Mouse (Mus musculus) kidney, adult 2 months (tissue): ENCODE data around the gene Nup205. TPM values are rescaled to one million over a fixed set of nuclear protein-coding genes. Genes with fewer than 3 reads are reported as not detected.

ENCODE experiments used
- DNase-seq: peaks from one replicate; pipeline ENCODE4 v3.0.0; 2021
- H3K27ac ChIP-seq: fragments of 200-500 bp; 2 replicates; pipeline ENCODE4 v1.5.1; 2012; ENCODE audit warnings: low read depth, low read length, control low read depth, inconsistent platforms; ENCODE audit not compliant: insufficient read depth
- H3K27me3 ChIP-seq: fragments of 200-500 bp; replicated peaks from 2 replicates; pipeline ENCODE4 v1.6.1; 2012; ENCODE audit warnings: mild to moderate bottlenecking, moderate library complexity, low read length, inconsistent platforms; ENCODE audit not compliant: control insufficient read depth, insufficient read depth
- H3K36me3 ChIP-seq: fragments of 200-500 bp; 2 replicates; pipeline ENCODE4 v1.6.1; 2012; ENCODE audit warnings: mild to moderate bottlenecking, moderate library complexity, low read length, inconsistent platforms; ENCODE audit not compliant: control insufficient read depth, insufficient read depth
- H3K4me1 ChIP-seq: fragments of 200-500 bp; 2 replicates; pipeline ENCODE4 v1.6.1; 2011; ENCODE audit warnings: low read length; ENCODE audit not compliant: control insufficient read depth, insufficient read depth
- H3K4me3 ChIP-seq: fragments of 200-500 bp; 2 replicates; pipeline ENCODE4 v1.5.1; 2011; ENCODE audit warnings: mild to moderate bottlenecking, low read depth, low read length, control low read depth; ENCODE audit not compliant: insufficient read depth
- CTCF ChIP-seq: fragments of 200-500 bp; conservative IDR thresholded peaks from 2 replicates; pipeline ENCODE4 v1.5.1; 2011; ENCODE audit warnings: low read depth, mild to moderate bottlenecking, control low read depth, low read length, moderate library complexity, mixed read lengths; ENCODE audit not compliant: insufficient read depth, insufficient read length
- POLR2A ChIP-seq: fragments of 200-500 bp; IDR thresholded peaks from one replicate; pipeline ENCODE4 v1.6.1; 2011; ENCODE audit warnings: low read depth, low read length, control low read depth
- WGBS: fragments of 180-500 bp; shearing (Covaris S2); methylation state at CpG from one replicate; pipeline ENCODE4 v1.1.7; 2018; 5-methylcytosine and 5-hydroxymethylcytosine counted together
- polyA plus RNA-seq: library from polyadenylated mRNA; depleted of rRNA; stranded (reverse); fragments of >200 nt; gene quantifications from 2 replicates; pipeline ENCODE4 v1.2.3, GENCODE M21; 2012; rRNA removed

Gene Nup205
- 8.7 and 9.3 TPM in 2 replicates for polyA plus RNA-seq

GRCm38 (mm10) chr6:35176979-35177649 lies at the start of gene Nup205:
Gene Nup205 (plus strand): TSS chr6:35177421.
- Histone ChIP-seq H3K4me3 (peak within 1 kb of the TSS; percentile 75), H3K27me3 (no peaks in the 10 kb centered on the region), H3K4me1 (no peaks in the 10 kb centered on the region; the same call in 1 of the 2 replicates), H3K27ac (peak within 1 kb of the TSS; percentile 92), H3K36me3 (no peaks in the 10 kb centered on the region)
- DNase-seq = peak; percentile 91
- WGBS = 3% methylated on average over 33 of the region's 34 CpGs
- TF ChIP-seq CTCF = no peak

DNA sequence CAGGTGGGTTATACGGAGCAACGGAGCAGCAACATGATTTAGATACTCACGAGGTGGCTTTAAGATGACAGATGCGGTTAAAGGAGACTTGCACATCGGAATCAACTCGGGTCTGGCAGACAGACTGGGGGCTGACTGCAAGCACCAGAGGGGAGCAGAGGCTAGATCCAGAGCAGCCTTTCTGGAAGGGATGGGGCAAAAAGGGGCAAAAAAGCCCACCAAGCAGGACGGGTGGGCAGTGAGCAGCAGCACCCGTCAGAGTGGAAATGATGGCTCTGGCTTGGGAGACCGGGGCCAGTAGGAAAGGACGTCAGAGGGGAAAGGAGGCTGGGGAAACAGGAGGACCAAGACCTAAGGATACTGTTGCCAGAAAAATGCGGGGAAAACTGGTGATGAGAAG lies 44.4 kb upstream of the Nup205 start:
- H3K27me3 ChIP-seq = no peaks in the 10 kb centered on the region
- H3K27ac ChIP-seq = no peak overlapping the region
- peaks cover 5% of the 10 kb centered on the region; the same call in 1 of the 2 replicates for H3K4me1 ChIP-seq
- H3K4me3 ChIP-seq = peak overlapping the region; percentile 68
- H3K36me3 ChIP-seq = no peaks in the 10 kb centered on the region
- TF ChIP-seq CTCF (no peak), POLR2A (no peak)
- WGBS = 1% methylated on average over 11 of the region's 11 CpGs
- no peak for DNase-seq

- no peaks in the 10 kb centered on the region for H3K36me3 ChIP-seq
Measured at GRCm38 (mm10) chr6:35133246-35133578, 44.0 kb upstream of the Nup205 start.

DNA sequence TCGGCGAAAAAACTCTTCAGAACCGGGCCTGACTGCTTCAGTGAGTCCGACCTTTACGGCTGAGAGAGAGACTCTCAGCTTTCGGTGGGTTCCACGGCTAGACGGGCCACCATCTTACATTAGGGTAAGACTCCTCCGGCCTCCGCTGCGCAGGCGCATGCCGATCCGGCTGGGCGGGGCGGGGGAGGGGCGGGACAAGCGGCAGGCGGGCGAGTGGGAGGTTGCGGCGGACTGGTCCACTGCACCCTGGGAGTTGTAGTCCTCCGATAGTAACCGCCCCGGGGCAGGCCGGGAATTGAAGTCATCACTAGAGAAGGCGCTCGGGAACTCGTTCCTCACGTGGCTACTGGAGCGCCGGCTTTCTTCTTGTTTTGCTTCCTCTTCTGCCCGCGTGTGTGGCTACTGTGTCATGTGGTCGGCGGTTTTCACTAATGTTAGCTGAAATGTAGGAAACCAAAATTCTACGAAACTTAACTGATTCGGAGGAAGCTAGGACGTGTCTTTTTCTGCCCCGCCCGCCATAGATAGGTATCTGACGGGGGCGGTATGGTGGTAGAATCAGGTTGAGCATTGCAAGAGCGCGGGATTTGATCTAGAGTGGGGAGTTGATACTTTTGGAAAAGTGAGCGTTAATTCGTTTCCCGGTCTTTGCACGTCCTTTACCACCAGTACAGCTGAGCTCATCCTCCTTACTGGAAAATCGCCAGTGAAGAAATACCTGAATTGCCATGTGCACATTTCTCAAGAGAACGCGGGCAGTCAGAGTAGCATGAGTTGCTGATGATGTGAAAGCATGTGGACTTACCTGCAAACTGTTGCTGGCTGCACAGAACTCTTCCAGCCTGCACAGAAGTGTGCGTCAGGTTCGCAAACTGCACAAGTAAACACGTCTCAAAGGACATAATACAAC lies 43.4 kb upstream of the Nup205 start, which contains the start of gene Cnot4:
Gene Cnot4, minus strand, starts transcription at position 146 of the 910 bp plus-strand sequence.
- under 1% methylated on average over 55 of the region's 55 CpGs for WGBS
- Histone ChIP-seq H3K36me3 (no peaks in the 10 kb centered on the region), H3K27me3 (no peaks in the 10 kb centered on the region), H3K4me1 (peaks cover 5% of the 10 kb centered on the region; the same call in 1 of the 2 replicates), H3K4me3 (peak within 1 kb of the TSS; percentile 68), H3K27ac (peak within 1 kb of the TSS; percentile 61)
- DNase-seq = peak; percentile 100
- peak; percentile 40 for TF ChIP-seq POLR2A
- no peak for TF ChIP-seq CTCF

More at GRCm38 (mm10) chr6:35133246-35133578, 44.0 kb upstream of the Nup205 start:
- Histone ChIP-seq H3K27ac (peak overlapping the region; percentile 61), H3K4me1 (peaks cover 5% of the 10 kb centered on the region; the same call in 1 of the 2 replicates), H3K4me3 (peak overlapping the region; percentile 68), H3K27me3 (no peaks in the 10 kb centered on the region)
- DNase-seq = no peak
- WGBS = under 1% methylated on average over 21 of the region's 25 CpGs
- TF ChIP-seq POLR2A = no peak
- no peak for TF ChIP-seq CTCF

DNA sequence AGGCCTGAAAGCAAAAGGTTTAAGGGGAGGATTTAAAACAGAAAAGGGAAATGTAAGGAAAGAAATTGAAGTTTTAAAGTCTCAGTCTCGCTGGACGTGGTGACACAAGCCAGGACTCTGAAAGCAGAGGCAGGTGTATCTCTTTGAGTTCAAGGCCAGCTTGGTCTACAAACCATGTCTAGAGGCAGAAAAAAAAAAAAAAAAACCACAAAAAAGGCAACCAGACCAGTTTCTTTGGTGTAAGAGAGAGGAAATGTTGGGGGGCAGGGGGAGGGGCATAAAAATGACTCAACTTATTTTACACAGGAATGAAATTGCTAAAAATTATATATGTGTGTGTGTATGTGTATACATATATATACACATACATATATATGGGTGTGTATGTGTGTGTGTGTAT lies 42.4 kb upstream of the Nup205 start:
- Histone ChIP-seq H3K4me3 (no peak overlapping the region), H3K27me3 (no peaks in the 10 kb centered on the region), H3K27ac (no peak overlapping the region), H3K4me1 (peaks cover 5% of the 10 kb centered on the region; the same call in 1 of the 2 replicates), H3K36me3 (no peaks in the 10 kb centered on the region)
- no peak for DNase-seq
- WGBS = 52% methylated on average over 2 of the region's 2 CpGs
- TF ChIP-seq POLR2A (no peak), CTCF (no peak)

DNA sequence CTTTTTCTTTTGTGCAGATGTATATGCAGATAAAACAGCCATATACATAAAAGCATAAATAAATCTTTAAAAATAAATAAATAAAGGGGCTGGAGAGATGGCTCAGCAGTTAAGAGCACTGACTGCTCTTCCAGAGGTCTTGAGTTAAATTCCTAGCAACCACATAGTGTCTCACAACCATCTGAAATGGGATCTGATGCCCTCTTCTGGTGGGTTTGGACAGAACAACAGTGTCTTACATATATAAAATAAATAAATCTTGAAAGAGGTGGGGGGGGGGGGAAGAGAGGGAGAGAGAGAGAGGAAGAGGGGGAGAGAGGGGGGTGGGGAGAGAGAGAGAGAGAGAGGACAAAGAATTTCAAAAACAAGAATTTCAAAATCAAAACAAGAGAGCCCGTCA lies 36.9 kb upstream of the Nup205 start:
- no peak for DNase-seq
- Histone ChIP-seq H3K4me3 (no peak overlapping the region), H3K27me3 (no peaks in the 10 kb centered on the region), H3K36me3 (no peaks in the 10 kb centered on the region), H3K27ac (no peak overlapping the region), H3K4me1 (no peaks in the 10 kb centered on the region)
- TF ChIP-seq POLR2A = no peak
- no peak for TF ChIP-seq CTCF
- WGBS = 100% methylated on average over 1 of the region's 1 CpGs

- no peak for DNase-seq
- no peaks in the 10 kb centered on the region for H3K36me3 ChIP-seq
- 0 out of 2 replicates have a peak, but pooled peaks have one; percentile 4 for TF ChIP-seq CTCF
- no peak for TF ChIP-seq POLR2A
- 87% methylated on average over 2 of the region's 2 CpGs for whole genome bisulfite sequencing
- H3K4me1 ChIP-seq = no peaks in the 10 kb centered on the region
- H3K4me3 ChIP-seq = no peak overlapping the region
- H3K27ac ChIP-seq = no peak overlapping the region
- H3K27me3 ChIP-seq = no peaks in the 10 kb centered on the region
Measured at GRCm38 (mm10) chr6:35145569-35145968, 31.7 kb upstream of the Nup205 start.
